Mouse (Mus musculus) thymus, adult 2 months (tissue): ENCODE measurements around the gene Arhgap17.

Experiments used
- CTCF ChIP-seq: fragments of 200-500 bp; IDR thresholded peaks from 2 replicates; pipeline ENCODE4 v1.5.1; 2012; ENCODE audit warnings: mild to moderate bottlenecking, control low read depth, low read length, moderate library complexity, borderline replicate concordance; ENCODE audit not compliant: control insufficient read depth, poor library complexity, insufficient read depth; ENCODE audit errors: extremely low read depth
- POLR2A ChIP-seq: fragments of 200-500 bp; IDR thresholded peaks from 2 replicates; pipeline ENCODE4 v1.6.1; 2012; ENCODE audit warnings: mild to moderate bottlenecking, low read length, control low read depth, moderate library complexity; ENCODE audit not compliant: control insufficient read depth, poor library complexity, insufficient read depth; ENCODE audit errors: extremely low read depth

DNA sequence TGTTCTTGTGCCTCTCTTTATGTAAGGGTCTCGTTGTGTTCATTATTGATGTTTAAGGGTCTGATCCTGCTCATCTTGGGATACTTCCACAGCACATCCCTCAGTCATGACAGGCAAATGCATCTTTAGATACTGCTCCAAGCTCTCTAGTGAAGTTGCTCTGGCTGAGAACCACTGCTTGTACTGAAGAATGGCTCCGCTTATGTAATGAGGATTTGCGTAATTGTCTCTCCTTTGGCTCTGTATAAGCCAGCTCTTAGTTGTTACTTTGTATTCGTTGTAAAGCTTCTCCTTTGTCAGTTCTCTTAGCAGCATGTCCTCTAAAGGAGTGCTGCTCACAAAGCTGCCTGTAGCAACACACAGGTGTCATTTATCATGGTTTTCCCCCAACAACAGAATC, 37.3 kb upstream of the Arhgap17 start:
- TF ChIP-seq CTCF = no peak
- no peak for TF ChIP-seq POLR2A
